Mouse (Mus musculus) forebrain, embryonic 13.5 days (tissue): Measurements from ENCODE around the gene AC141477.1. TPM values are rescaled to one million over a fixed set of nuclear protein-coding genes. Genes with fewer than 3 reads are reported as not detected.

Experiments used
- ATAC-seq: fragments of 200-750 bp; cut with Nextera tagmentation; 2 replicates; pipeline ENCODE4 v1.8.0; 2017
- H3K27ac ChIP-seq: fragments of 300-500 bp; sonication (generic); 2 replicates; pipeline ENCODE4 v1.5.1; 2015; ENCODE audit warnings: inconsistent platforms, mild to moderate bottlenecking, moderate library complexity
- H3K27me3 ChIP-seq: fragments of 300-500 bp; sonication (generic); 2 replicates; pipeline ENCODE4 v1.6.1; 2015; ENCODE audit warnings: mild to moderate bottlenecking, inconsistent platforms
- H3K36me3 ChIP-seq: fragments of 300-500 bp; sonication (generic); 2 replicates; pipeline ENCODE4 v1.6.1; 2015; ENCODE audit warnings: mild to moderate bottlenecking, inconsistent platforms; ENCODE audit not compliant: poor library complexity, severe bottlenecking
- H3K4me1 ChIP-seq: fragments of 300-500 bp; sonication (generic); 2 replicates; pipeline ENCODE4 v1.6.1; 2015; ENCODE audit warnings: inconsistent platforms
- H3K4me2 ChIP-seq: fragments of 300-500 bp; sonication (generic); 2 replicates; pipeline ENCODE4 v1.6.1; 2015; ENCODE audit warnings: inconsistent platforms, mild to moderate bottlenecking, moderate library complexity
- H3K4me3 ChIP-seq: fragments of 300-500 bp; sonication (generic); 2 replicates; pipeline ENCODE4 v1.5.1; 2015; ENCODE audit warnings: mild to moderate bottlenecking, inconsistent platforms
- H3K9ac ChIP-seq: fragments of 300-500 bp; sonication (generic); 2 replicates; pipeline ENCODE4 v1.6.1; 2015; ENCODE audit warnings: mild to moderate bottlenecking, inconsistent platforms
- H3K9me3 ChIP-seq: fragments of 300-500 bp; sonication (generic); replicated peaks from 2 replicates; pipeline ENCODE4 v1.6.1; 2016; ENCODE audit warnings: inconsistent platforms
- WGBS: fragments of 180-500 bp; shearing (Covaris S2); methylation state at CpG from one replicate; pipeline ENCODE4 v1.1.7; 2015; 5-methylcytosine and 5-hydroxymethylcytosine counted together
- polyA plus RNA-seq: library from polyadenylated mRNA; unstranded; fragments of >200 nt; fragmentation: Nextera tagmentation; extraction: Ambion mirVana; gene quantifications from 2 replicates; pipeline ENCODE4 v1.2.1, GENCODE M21; 2015

The AC141477.1 gene
- 2.1 TPM in 1 of 2 replicates, not detected in the other for polyA plus RNA-seq

GRCm38 (mm10) chr10:76440281-76440680, at the start of gene AC141477.1:
Gene AC141477.1, minus strand, starts transcription at chr10:76440444.
- no peaks in the 10 kb centered on the region for H3K9me3 ChIP-seq
- H3K4me3 ChIP-seq: peak within 1 kb of the TSS; percentile 63; the same call in 1 of the 2 replicates
- peak within 1 kb of the TSS; percentile 78 for H3K4me2 ChIP-seq
- H3K27ac ChIP-seq: no peak within 1 kb of the TSS
- peaks cover 19% of the 10 kb centered on the region for H3K4me1 ChIP-seq
- 93% methylated on average over 17 of the region's 17 CpGs for WGBS
- H3K27me3 ChIP-seq: no peaks in the 10 kb centered on the region
- ATAC-seq: no peak
- peaks cover 46% of the 10 kb centered on the region for H3K36me3 ChIP-seq
- H3K9ac ChIP-seq: no peak within 1 kb of the TSS

- ATAC-seq: no peak
- Histone ChIP-seq H3K27me3 (no peaks in the 10 kb centered on the region), H3K4me3 (no peak overlapping the region), H3K27ac (no peak overlapping the region), H3K9me3 (no peaks in the 10 kb centered on the region), H3K4me2 (no peak overlapping the region), H3K4me1 (no peaks in the 10 kb centered on the region), H3K9ac (no peak overlapping the region), H3K36me3 (peaks cover 95% of the 10 kb centered on the region)
- WGBS: 93% methylated on average over 15 of the region's 15 CpGs
Measured at GRCm38 (mm10) chr10:76489205-76489604, 49.0 kb upstream of the AC141477.1 start.

GRCm38 (mm10) chr10:76488265-76488664, 48.0 kb upstream of the AC141477.1 start:
- ATAC-seq: no peak
- Histone ChIP-seq H3K9me3 (no peaks in the 10 kb centered on the region), H3K4me3 (no peak overlapping the region), H3K4me1 (no peaks in the 10 kb centered on the region), H3K27ac (no peak overlapping the region), H3K9ac (no peak overlapping the region), H3K36me3 (peaks cover 95% of the 10 kb centered on the region), H3K4me2 (no peak overlapping the region), H3K27me3 (no peaks in the 10 kb centered on the region)
- 95% methylated on average over 8 of the region's 8 CpGs for WGBS

- 96% methylated on average over 2 of the region's 2 CpGs for whole genome bisulfite sequencing
Measured at GRCm38 (mm10) chr10:76486302-76486701, 46.1 kb upstream of the AC141477.1 start.

GRCm38 (mm10) chr10:76481480-76481879, 41.2 kb upstream of the AC141477.1 start:
- Histone ChIP-seq H3K4me2 (no peak overlapping the region), H3K4me3 (no peak overlapping the region), H3K27me3 (no peaks in the 10 kb centered on the region), H3K4me1 (no peaks in the 10 kb centered on the region), H3K36me3 (peaks cover 97% of the 10 kb centered on the region), H3K9ac (no peak overlapping the region), H3K9me3 (no peaks in the 10 kb centered on the region), H3K27ac (no peak overlapping the region)
- ATAC-seq: no peak
- WGBS: 95% methylated on average over 6 of the region's 6 CpGs

More at GRCm38 (mm10) chr10:76486302-76486701, 46.1 kb upstream of the AC141477.1 start:
- Histone ChIP-seq H3K36me3 (peaks cover 97% of the 10 kb centered on the region), H3K4me2 (no peak overlapping the region), H3K9ac (no peak overlapping the region), H3K27ac (no peak overlapping the region), H3K27me3 (no peaks in the 10 kb centered on the region), H3K9me3 (no peaks in the 10 kb centered on the region), H3K4me3 (no peak overlapping the region), H3K4me1 (no peaks in the 10 kb centered on the region)
- ATAC-seq: no peak

GRCm38 (mm10) chr10:76480851-76481250, 40.6 kb upstream of the AC141477.1 start:
- Histone ChIP-seq H3K27me3 (no peaks in the 10 kb centered on the region), H3K36me3 (peaks cover 97% of the 10 kb centered on the region), H3K9ac (no peak overlapping the region), H3K9me3 (no peaks in the 10 kb centered on the region), H3K27ac (no peak overlapping the region), H3K4me3 (no peak overlapping the region), H3K4me1 (no peaks in the 10 kb centered on the region), H3K4me2 (no peak overlapping the region)
- ATAC-seq: no peak
- 91% methylated on average over 13 of the region's 13 CpGs for WGBS

GRCm38 (mm10) chr10:76473759-76474158, 33.5 kb upstream of the AC141477.1 start:
- Histone ChIP-seq H3K4me3 (no peak overlapping the region), H3K27me3 (no peaks in the 10 kb centered on the region), H3K9ac (peak overlapping the region; percentile 21; the same call in 1 of the 2 replicates), H3K4me1 (peaks cover 19% of the 10 kb centered on the region), H3K27ac (no peak overlapping the region), H3K9me3 (no peaks in the 10 kb centered on the region), H3K4me2 (no peak overlapping the region), H3K36me3 (peaks cover 80% of the 10 kb centered on the region)
- 90% methylated on average over 5 of the region's 5 CpGs for WGBS
- no peak for ATAC-seq

GRCm38 (mm10) chr10:76468203-76469162, 28.2 kb upstream of the AC141477.1 start, which contains the start of the genes Mcm3ap and Ybey:
Gene Mcm3ap, plus strand, starts transcription at chr10:76468927.
Gene Ybey, minus strand, starts transcription at chr10:76469114.
- 2% methylated on average over 55 of the region's 55 CpGs for WGBS
- ATAC-seq: peak; percentile 99

GRCm38 (mm10) chr10:76462721-76463120, 22.5 kb upstream of the AC141477.1 start:
- 82% methylated on average over 6 of the region's 6 CpGs for WGBS
- Histone ChIP-seq H3K4me3 (no peak overlapping the region), H3K27ac (no peak overlapping the region)

More at GRCm38 (mm10) chr10:76468203-76469162, 28.2 kb upstream of the AC141477.1 start, which contains the start of the genes Mcm3ap and Ybey:
- Histone ChIP-seq H3K27me3 (no peaks in the 10 kb centered on the region), H3K4me3 (peak within 1 kb of the TSS; percentile 67), H3K9ac (peak within 1 kb of the TSS; percentile 85), H3K9me3 (no peaks in the 10 kb centered on the region), H3K4me1 (peaks cover 20% of the 10 kb centered on the region), H3K27ac (peak within 1 kb of the TSS; percentile 85), H3K4me2 (peak within 1 kb of the TSS; percentile 66), H3K36me3 (peaks cover 49% of the 10 kb centered on the region)

GRCm38 (mm10) chr10:76462312-76462711, 22.1 kb upstream of the AC141477.1 start:
- Histone ChIP-seq H3K9ac (no peak overlapping the region), H3K9me3 (peaks cover 5% of the 10 kb centered on the region; the same call in 1 of the 2 replicates), H3K27ac (no peak overlapping the region), H3K4me2 (no peak overlapping the region), H3K4me3 (no peak overlapping the region), H3K4me1 (no peaks in the 10 kb centered on the region), H3K27me3 (no peaks in the 10 kb centered on the region), H3K36me3 (peaks cover 30% of the 10 kb centered on the region)
- WGBS: 95% methylated on average over 7 of the region's 7 CpGs
- no peak for ATAC-seq

More at GRCm38 (mm10) chr10:76462721-76463120, 22.5 kb upstream of the AC141477.1 start:
- H3K4me2 ChIP-seq: no peak overlapping the region
- H3K36me3 ChIP-seq: peaks cover 30% of the 10 kb centered on the region
- H3K9ac ChIP-seq: no peak overlapping the region
- peaks cover 5% of the 10 kb centered on the region; the same call in 1 of the 2 replicates for H3K9me3 ChIP-seq
- no peaks in the 10 kb centered on the region for H3K27me3 ChIP-seq
- 0 out of 2 replicates have a peak, but pooled peaks cover 2% of the 10 kb centered on the region for H3K4me1 ChIP-seq
- ATAC-seq: no peak

GRCm38 (mm10) chr10:76461255-76461654, 21.0 kb upstream of the AC141477.1 start:
- Histone ChIP-seq H3K4me1 (no peaks in the 10 kb centered on the region), H3K9ac (no peak overlapping the region), H3K9me3 (peaks cover 5% of the 10 kb centered on the region; the same call in 1 of the 2 replicates), H3K27me3 (no peaks in the 10 kb centered on the region), H3K27ac (no peak overlapping the region), H3K4me2 (no peak overlapping the region), H3K4me3 (no peak overlapping the region), H3K36me3 (peaks cover 30% of the 10 kb centered on the region)
- ATAC-seq: no peak
- WGBS: 97% methylated on average over 1 of the region's 1 CpGs

GRCm38 (mm10) chr10:76455289-76455688, 15.0 kb upstream of the AC141477.1 start:
- ATAC-seq: no peak
- H3K9ac ChIP-seq: no peak overlapping the region
- peaks cover 5% of the 10 kb centered on the region; the same call in 1 of the 2 replicates for H3K9me3 ChIP-seq
- 57% methylated on average over 5 of the region's 5 CpGs for WGBS
- no peak overlapping the region for H3K4me2 ChIP-seq
- H3K36me3 ChIP-seq: 0 out of 2 replicates have a peak, but pooled peaks cover under 1% of the 10 kb centered on the region
- H3K27ac ChIP-seq: no peak overlapping the region
- H3K27me3 ChIP-seq: no peaks in the 10 kb centered on the region
- H3K4me1 ChIP-seq: no peaks in the 10 kb centered on the region
- H3K4me3 ChIP-seq: no peak overlapping the region
